Mouse (Mus musculus): ENCODE results near the gene Scfd2. TPM values are rescaled to one million over a fixed set of nuclear protein-coding genes. Genes with fewer than 3 reads are reported as not detected.

Scfd2 gene
- polyA plus RNA-seq, 1 experiment, result 10.5 TPM

GRCm38 (mm10) chr5:74310101-74310500 lies 221.5 kb downstream of the Scfd2 start:
- TF ChIP-seq CTCF (IDR thresholded peaks at IDR 0.05; ENCODE audit: low read depth, low read length) (no peak), POLR2A (IDR thresholded peaks at IDR 0.05; ENCODE audit: borderline replicate concordance, low read depth, low read length) (no peak)
- Histone ChIP-seq H3K4me3 (ENCODE audit: insufficient read depth, low read length) (no peak overlapping the region), H3K4me1 (ENCODE audit: control insufficient read depth, insufficient read depth, low read length) (peaks cover 10% of the 10 kb centered on the region), H3K27ac (ENCODE audit: insufficient read depth, low read depth, low read length) (no peak overlapping the region)

- Histone ChIP-seq H3K27ac (ENCODE audit: insufficient read depth, low read depth, low read length) (no peak overlapping the region), H3K4me1 (ENCODE audit: control insufficient read depth, insufficient read depth, low read length) (peaks cover 5% of the 10 kb centered on the region), H3K4me3 (ENCODE audit: insufficient read depth, low read length) (no peak overlapping the region)
- no peak for TF ChIP-seq CTCF (IDR thresholded peaks at IDR 0.05; ENCODE audit: low read depth, low read length)
- no peak for TF ChIP-seq POLR2A (IDR thresholded peaks at IDR 0.05; ENCODE audit: borderline replicate concordance, low read depth, low read length)
Observed at GRCm38 (mm10) chr5:74307242-74307641, 224.3 kb downstream of the Scfd2 start.

- Histone ChIP-seq H3K4me3 (ENCODE audit: insufficient read depth, low read length) (no peak overlapping the region), H3K27ac (ENCODE audit: insufficient read depth, low read depth, low read length) (no peak overlapping the region), H3K4me1 (ENCODE audit: control insufficient read depth, insufficient read depth, low read length) (no peaks in the 10 kb centered on the region)
- TF ChIP-seq POLR2A (IDR thresholded peaks at IDR 0.05; ENCODE audit: borderline replicate concordance, low read depth, low read length) (no peak), CTCF (IDR thresholded peaks at IDR 0.05; ENCODE audit: low read depth, low read length) (no peak)
Observed at GRCm38 (mm10) chr5:74305533-74306189, 225.9 kb downstream of the Scfd2 start.

GRCm38 (mm10) chr5:74304767-74305166 lies 226.8 kb downstream of the Scfd2 start:
- Histone ChIP-seq H3K4me3 (ENCODE audit: insufficient read depth, low read length) (no peak overlapping the region), H3K4me1 (ENCODE audit: control insufficient read depth, insufficient read depth, low read length) (no peaks in the 10 kb centered on the region), H3K27ac (ENCODE audit: insufficient read depth, low read depth, low read length) (no peak overlapping the region)
- TF ChIP-seq POLR2A (IDR thresholded peaks at IDR 0.05; ENCODE audit: borderline replicate concordance, low read depth, low read length), result no peak
- no peak for TF ChIP-seq CTCF (IDR thresholded peaks at IDR 0.05; ENCODE audit: low read depth, low read length)

- H3K4me3 ChIP-seq (ENCODE audit: insufficient read depth, low read length), result no peak overlapping the region
- no peaks in the 10 kb centered on the region for H3K4me1 ChIP-seq (ENCODE audit: control insufficient read depth, insufficient read depth, low read length)
- TF ChIP-seq POLR2A (IDR thresholded peaks at IDR 0.05; ENCODE audit: borderline replicate concordance, low read depth, low read length) (no peak), CTCF (IDR thresholded peaks at IDR 0.05; ENCODE audit: low read depth, low read length) (no peak)
- no peak overlapping the region for H3K27ac ChIP-seq (ENCODE audit: insufficient read depth, low read depth, low read length)
Observed at GRCm38 (mm10) chr5:74302331-74302730, 229.2 kb downstream of the Scfd2 start.

GRCm38 (mm10) chr5:74301443-74301842 lies 230.1 kb downstream of the Scfd2 start:
- Histone ChIP-seq H3K4me3 (ENCODE audit: insufficient read depth, low read length) (no peak overlapping the region), H3K27ac (ENCODE audit: insufficient read depth, low read depth, low read length) (no peak overlapping the region), H3K4me1 (ENCODE audit: control insufficient read depth, insufficient read depth, low read length) (no peaks in the 10 kb centered on the region)
- TF ChIP-seq CTCF (IDR thresholded peaks at IDR 0.05; ENCODE audit: low read depth, low read length) (no peak), POLR2A (IDR thresholded peaks at IDR 0.05; ENCODE audit: borderline replicate concordance, low read depth, low read length) (no peak)

GRCm38 (mm10) chr5:74300931-74301330 lies 230.6 kb downstream of the Scfd2 start:
- Histone ChIP-seq H3K4me1 (ENCODE audit: control insufficient read depth, insufficient read depth, low read length) (no peaks in the 10 kb centered on the region), H3K4me3 (ENCODE audit: insufficient read depth, low read length) (no peak overlapping the region), H3K27ac (ENCODE audit: insufficient read depth, low read depth, low read length) (no peak overlapping the region)
- TF ChIP-seq CTCF (IDR thresholded peaks at IDR 0.05; ENCODE audit: low read depth, low read length), result no peak
- no peak for TF ChIP-seq POLR2A (IDR thresholded peaks at IDR 0.05; ENCODE audit: borderline replicate concordance, low read depth, low read length)

GRCm38 (mm10) chr5:74300140-74300539 lies 231.4 kb downstream of the Scfd2 start:
- no peak overlapping the region for H3K4me3 ChIP-seq (ENCODE audit: insufficient read depth, low read length)
- H3K4me1 ChIP-seq (ENCODE audit: control insufficient read depth, insufficient read depth, low read length), result no peaks in the 10 kb centered on the region

GRCm38 (mm10) chr5:74297113-74297512 lies 234.4 kb downstream of the Scfd2 start:
- Histone ChIP-seq H3K27ac (ENCODE audit: insufficient read depth, low read depth, low read length) (no peak overlapping the region), H3K4me1 (ENCODE audit: control insufficient read depth, insufficient read depth, low read length) (no peaks in the 10 kb centered on the region), H3K4me3 (ENCODE audit: insufficient read depth, low read length) (no peak overlapping the region)
- TF ChIP-seq CTCF (IDR thresholded peaks at IDR 0.05; ENCODE audit: low read depth, low read length) (no peak), POLR2A (IDR thresholded peaks at IDR 0.05; ENCODE audit: borderline replicate concordance, low read depth, low read length) (no peak)

More at GRCm38 (mm10) chr5:74300140-74300539, 231.4 kb downstream of the Scfd2 start:
- H3K27ac ChIP-seq (ENCODE audit: insufficient read depth, low read depth, low read length), result no peak overlapping the region
- no peak for TF ChIP-seq CTCF (IDR thresholded peaks at IDR 0.05; ENCODE audit: low read depth, low read length)
- no peak for TF ChIP-seq POLR2A (IDR thresholded peaks at IDR 0.05; ENCODE audit: borderline replicate concordance, low read depth, low read length)

- Histone ChIP-seq H3K27ac (ENCODE audit: insufficient read depth, low read depth, low read length) (no peak overlapping the region), H3K4me3 (ENCODE audit: insufficient read depth, low read length) (no peak overlapping the region), H3K4me1 (ENCODE audit: control insufficient read depth, insufficient read depth, low read length) (no peaks in the 10 kb centered on the region)
- TF ChIP-seq POLR2A (IDR thresholded peaks at IDR 0.05; ENCODE audit: borderline replicate concordance, low read depth, low read length), result no peak
- TF ChIP-seq CTCF (IDR thresholded peaks at IDR 0.05; ENCODE audit: low read depth, low read length), result no peak
Observed at GRCm38 (mm10) chr5:74296096-74296495, 235.5 kb downstream of the Scfd2 start.
